ENCODE assay signal across 9 mouse cellular contexts in genomic region chr13:24135282-24136230, GRCm38 (mm10).
DNase-seq lines count a peak whose midpoint lies in the region; ATAC-seq and TF ChIP-seq lines count a peak whose summit lies in the region.
"Had no signal": no experiment of that assay in that cellular context is flagged by ENCODE, and none has a peak within 500 bp of the region (broad histone marks: within the 10 kb centered on the region; RNA-seq: fewer than 3 reads in every experiment).

No protein-coding gene starts in this region.

- H3K9me3 ChIP-seq in hindbrain, embryonic 12.5 days (replicated peaks): no peaks in the 10 kb centered on the region
- no peaks in the 10 kb centered on the region for H3K9me3 ChIP-seq in liver, embryonic 12.5 days (replicated peaks)
- H3K9me3 ChIP-seq: heart, embryonic 15.5 days had no signal

- H3K4me1 ChIP-seq in cortical plate, adult 2 months (ENCODE audit: control insufficient read depth, insufficient read depth, low read length): peaks cover 4% of the 10 kb centered on the region; the same call in 1 of the 2 replicates
- peaks cover 21% of the 10 kb centered on the region for H3K4me1 ChIP-seq in hindbrain, embryonic 12.5 days
- peaks cover 2% of the 10 kb centered on the region; the same call in 1 of the 2 replicates for H3K4me1 ChIP-seq in liver, embryonic 12.5 days
- H3K4me1 ChIP-seq: heart, embryonic 15.5 days had no signal

- H3K9ac ChIP-seq in hindbrain, embryonic 12.5 days: no peak overlapping the region
- H3K9ac ChIP-seq in liver, embryonic 12.5 days: no peak overlapping the region
- H3K9ac ChIP-seq: heart, embryonic 15.5 days had no signal

- no peaks in the 10 kb centered on the region for H3K27me3 ChIP-seq in hindbrain, embryonic 12.5 days
- peaks cover 19% of the 10 kb centered on the region; the same call in 1 of the 2 replicates for H3K27me3 ChIP-seq in liver, embryonic 12.5 days (replicated peaks)

- peak overlapping the region; percentile 32 for H3K4me2 ChIP-seq in hindbrain, embryonic 12.5 days (replicated peaks)
- no peak overlapping the region for H3K4me2 ChIP-seq in liver, embryonic 12.5 days
- H3K4me2 ChIP-seq: heart, embryonic 15.5 days had no signal

- no peak overlapping the region for H3K4me3 ChIP-seq in cortical plate, adult 2 months (ENCODE audit: insufficient read depth, low read length)
- no peak overlapping the region for H3K4me3 ChIP-seq in hindbrain, embryonic 12.5 days
- no peak overlapping the region for H3K4me3 ChIP-seq in liver, embryonic 12.5 days
- H3K4me3 ChIP-seq: heart, embryonic 15.5 days had no signal

- peak; percentile 50; the same call in 1 of the 2 replicates for ATAC-seq in hindbrain, embryonic 12.5 days (ENCODE audit: low FRiP score)
- peak; percentile 54; the same call in 1 of the 2 replicates for ATAC-seq in liver, embryonic 12.5 days
- ATAC-seq in megakaryocyte, adult 5-6 weeks (ENCODE audit: poor library complexity, severe bottlenecking): no peak

- no peak overlapping the region for H3K27ac ChIP-seq in cortical plate, adult 2 months (ENCODE audit: insufficient read depth, low read length)
- H3K27ac ChIP-seq in hindbrain, embryonic 12.5 days: peak overlapping the region; percentile 66
- no peak overlapping the region for H3K27ac ChIP-seq in liver, embryonic 12.5 days
- H3K27ac ChIP-seq: heart, embryonic 15.5 days had no signal

- 28% methylated on average over 21 of the region's 21 CpGs for WGBS in hindbrain, embryonic 12.5 days
- 63% methylated on average over 21 of the region's 21 CpGs for WGBS in liver, embryonic 12.5 days (ENCODE audit: insufficient replicate concordance)

- DNase-seq in gastrocnemius, adult 18-20 months (ENCODE audit: low spot score): peak; percentile 44
- DNase-seq in gastrocnemius, postnatal 25 days: no peak
- DNase-seq in urinary bladder, postnatal 10 days (ENCODE audit: low spot score): no peak
- no peak for DNase-seq in spleen, postnatal 14 days (ENCODE audit: low spot score in 2 of 2)

- TF ChIP-seq CTCF in cortical plate, adult 2 months (IDR thresholded peaks at IDR 0.05; ENCODE audit: extremely low read depth, insufficient read depth, low read length): 0 out of 2 replicates have a peak, but pooled peaks have one; percentile 15

- H3K36me3 ChIP-seq in hindbrain, embryonic 12.5 days: no peaks in the 10 kb centered on the region
- no peaks in the 10 kb centered on the region for H3K36me3 ChIP-seq in liver, embryonic 12.5 days
- H3K36me3 ChIP-seq: heart, embryonic 15.5 days had no signal

- no peak for TF ChIP-seq POLR2A in cortical plate, adult 2 months (IDR thresholded peaks at IDR 0.05; ENCODE audit: extremely low read depth, insufficient read depth, low read length)
